Mouse (Mus musculus) liver, embryonic 13.5 days (tissue): ENCODE data around the gene Samd4b. TPM values are rescaled to one million over a fixed set of nuclear protein-coding genes. Genes with fewer than 3 reads are reported as not detected.
A peak's percentile ranks its signal among the peaks of the same experiment; 100 is the strongest.
"Not testable (repeated sequence)": the region's sequence is repeated elsewhere in the genome, so short reads cannot be mapped to it uniquely, and the experiment has no call there.

ENCODE experiments used
- ATAC-seq: fragments of 200-750 bp; cut with Nextera tagmentation; 2 replicates; pipeline ENCODE4 v1.8.0; 2017; ENCODE audit warnings: low read depth, mild to moderate bottlenecking, moderate number of reproducible peaks, moderate library complexity
- DNase-seq: peaks from one replicate; pipeline ENCODE4 v3.0.0; 2022
- H3K27ac ChIP-seq: fragments of 300-500 bp; sonication (generic); 2 replicates; pipeline ENCODE4 v1.5.1; 2015; ENCODE audit warnings: moderate library complexity, mild to moderate bottlenecking, inconsistent platforms
- H3K27me3 ChIP-seq: fragments of 300-500 bp; sonication (generic); 2 replicates; pipeline ENCODE4 v1.6.1; 2015; ENCODE audit warnings: mild to moderate bottlenecking, inconsistent platforms
- H3K36me3 ChIP-seq: fragments of 300-500 bp; sonication (generic); 2 replicates; pipeline ENCODE4 v1.6.1; 2015; ENCODE audit warnings: mild to moderate bottlenecking, inconsistent platforms
- H3K4me1 ChIP-seq: fragments of 300-500 bp; sonication (generic); replicated peaks from 2 replicates; pipeline ENCODE4 v1.6.1; 2015; ENCODE audit warnings: inconsistent platforms
- H3K4me2 ChIP-seq: fragments of 300-500 bp; sonication (generic); 2 replicates; pipeline ENCODE4 v1.6.1; 2015; ENCODE audit warnings: inconsistent platforms, mild to moderate bottlenecking, moderate library complexity
- H3K4me3 ChIP-seq: fragments of 300-500 bp; sonication (generic); replicated peaks from 2 replicates; pipeline ENCODE4 v1.5.1; 2015; ENCODE audit warnings: mild to moderate bottlenecking, inconsistent platforms
- H3K9ac ChIP-seq: fragments of 300-500 bp; sonication (generic); 2 replicates; pipeline ENCODE4 v1.6.1; 2015; ENCODE audit warnings: mild to moderate bottlenecking, inconsistent platforms
- H3K9me3 ChIP-seq: fragments of 300-500 bp; sonication (generic); replicated peaks from 2 replicates; pipeline ENCODE4 v1.6.1; 2016; ENCODE audit warnings: inconsistent platforms
- WGBS: fragments of 180-500 bp; shearing (Covaris S2); methylation state at CpG from one replicate; pipeline ENCODE4 v1.1.7; 2015; ENCODE audit not compliant: insufficient replicate concordance; 5-methylcytosine and 5-hydroxymethylcytosine counted together
- polyA plus RNA-seq: library from polyadenylated mRNA; unstranded; fragments of >200 nt; fragmentation: Nextera tagmentation; extraction: Ambion mirVana; gene quantifications from 2 replicates; pipeline ENCODE4 v1.2.1, GENCODE M21; 2015

Gene Samd4b
- polyA plus RNA-seq, 1 experiment from 2014 or later = 4.1 TPM

DNA sequence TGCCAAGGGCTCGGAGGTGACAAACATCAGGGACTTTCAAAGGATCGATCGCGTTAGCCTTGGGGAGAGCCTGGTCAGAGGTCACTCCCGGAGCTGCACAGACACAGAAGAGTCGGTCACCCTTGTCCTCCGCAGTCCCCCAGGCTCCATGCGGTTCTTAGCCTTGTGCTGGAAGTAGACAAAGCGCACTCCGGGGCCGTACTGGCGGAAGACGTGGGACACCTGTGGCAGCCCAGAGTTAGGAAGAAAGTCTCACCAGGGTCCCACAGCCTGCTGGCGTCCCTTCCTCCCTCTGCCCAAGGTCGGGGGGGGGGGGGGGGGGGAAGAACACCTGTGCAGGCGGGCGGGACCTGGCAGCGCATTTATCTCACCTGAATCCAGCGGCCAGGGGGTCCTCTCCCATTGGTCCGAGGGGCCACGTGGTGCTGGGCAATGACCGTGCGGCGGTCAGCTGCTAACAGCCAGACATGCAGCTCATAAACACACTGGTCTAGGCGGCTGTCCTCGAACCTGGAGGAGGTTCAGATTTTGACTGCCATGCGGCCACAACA, 53.8 kb downstream of the Samd4b start:
- ATAC-seq = 0 out of 2 replicates have a peak, but pooled peaks have one; percentile 22
- Histone ChIP-seq H3K4me1 (peaks cover 6% of the 10 kb centered on the region), H3K9me3 (no peaks in the 10 kb centered on the region), H3K9ac (no peak overlapping the region), H3K27ac (no peak overlapping the region), H3K27me3 (peaks cover 52% of the 10 kb centered on the region), H3K4me3 (0 out of 2 replicates have a peak overlapping the region, but pooled peaks have one; percentile 10), H3K36me3 (no peaks in the 10 kb centered on the region), H3K4me2 (peak overlapping the region; percentile 41)
- no peak for DNase-seq
- WGBS = 20% methylated on average over 25 of the region's 27 CpGs

DNA sequence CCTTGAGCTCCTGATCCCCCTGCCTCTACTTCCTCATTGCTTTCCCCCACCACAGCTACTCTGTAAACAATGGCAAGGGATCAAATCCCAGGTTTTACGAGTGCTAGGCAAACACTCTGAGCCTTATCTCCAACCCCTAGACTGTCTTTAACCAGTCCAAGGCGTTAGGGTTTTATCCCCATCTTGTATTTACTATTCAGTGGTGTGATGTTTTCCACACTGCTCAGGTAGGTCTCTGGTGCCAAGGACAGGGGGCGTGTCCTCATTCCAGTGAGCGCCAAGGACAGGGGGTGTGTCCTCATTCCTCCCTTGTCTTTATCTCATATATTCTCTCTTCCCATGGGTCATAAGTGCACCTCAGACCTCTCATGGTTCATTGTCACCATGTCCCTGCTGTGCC, 57.4 kb downstream of the Samd4b start, which contains the start of gene Sycn:
Sycn (plus strand) TSS at position 360 of the 400 bp plus-strand sequence.
- H3K27me3 ChIP-seq = peaks cover 23% of the 10 kb centered on the region
- WGBS = 51% methylated on average over 4 of the region's 4 CpGs
- DNase-seq = no peak
- no peaks in the 10 kb centered on the region for H3K36me3 ChIP-seq
- no peaks in the 10 kb centered on the region for H3K4me1 ChIP-seq
- no peak within 1 kb of the TSS for H3K9ac ChIP-seq
- H3K9me3 ChIP-seq = no peaks in the 10 kb centered on the region
- H3K4me2 ChIP-seq = no peak within 1 kb of the TSS
- H3K4me3 ChIP-seq = no peak within 1 kb of the TSS
- no peak for ATAC-seq
- H3K27ac ChIP-seq = no peak within 1 kb of the TSS

DNA sequence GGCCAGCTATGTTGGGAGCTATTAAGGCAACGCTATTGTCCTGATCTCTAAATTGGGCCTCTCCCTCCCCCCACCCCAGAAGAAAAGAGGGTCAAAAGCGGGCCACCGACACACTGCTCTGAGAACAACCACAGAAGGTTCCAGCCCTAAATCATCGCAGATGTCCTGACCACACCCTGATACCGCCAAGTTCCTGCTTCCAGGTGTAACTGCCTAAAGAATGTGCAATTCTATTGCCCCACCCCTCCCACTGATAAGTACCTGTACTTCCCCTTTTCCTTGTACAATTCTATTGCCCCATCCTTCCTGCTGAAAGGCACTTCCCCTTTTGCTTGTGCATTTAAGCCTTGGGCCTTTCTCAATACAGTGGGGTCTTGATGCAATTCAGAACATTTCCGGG, 59.1 kb downstream of the Samd4b start:
- not testable (repeated sequence) for DNase-seq, H3K27me3 ChIP-seq, H3K9me3 ChIP-seq, H3K4me1 ChIP-seq, H3K4me3 ChIP-seq, ATAC-seq, H3K36me3 ChIP-seq, H3K27ac ChIP-seq, H3K9ac ChIP-seq, H3K4me2 ChIP-seq
- WGBS = 65% methylated on average over 6 of the region's 6 CpGs

DNA sequence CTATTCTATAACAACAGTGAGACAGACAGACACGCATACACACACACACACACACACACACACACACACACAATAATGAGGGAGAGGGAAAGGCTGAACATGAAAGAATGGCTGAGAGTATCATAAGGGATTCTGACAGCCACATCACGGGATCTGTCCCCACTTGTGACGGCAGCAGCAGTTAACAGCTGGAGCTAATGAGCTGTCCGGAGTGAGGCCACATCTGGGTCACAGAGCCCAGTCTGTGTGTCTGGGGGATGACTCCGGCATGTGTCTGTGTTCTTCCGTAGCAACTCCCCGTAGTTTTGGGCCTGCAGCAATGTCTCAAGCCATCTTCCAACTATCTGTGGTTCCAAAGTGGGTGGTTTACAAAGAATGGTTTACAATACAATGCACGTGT, 65.9 kb downstream of the Samd4b start:
- 75% methylated on average over 8 of the region's 8 CpGs for WGBS
- Histone ChIP-seq H3K36me3 (no peaks in the 10 kb centered on the region), H3K9ac (no peak overlapping the region), H3K9me3 (no peaks in the 10 kb centered on the region), H3K4me2 (no peak overlapping the region), H3K4me3 (no peak overlapping the region), H3K27me3 (no peaks in the 10 kb centered on the region), H3K4me1 (peaks cover 9% of the 10 kb centered on the region; the same call in 1 of the 2 replicates), H3K27ac (no peak overlapping the region)
- no peak for DNase-seq
- ATAC-seq = no peak

DNA sequence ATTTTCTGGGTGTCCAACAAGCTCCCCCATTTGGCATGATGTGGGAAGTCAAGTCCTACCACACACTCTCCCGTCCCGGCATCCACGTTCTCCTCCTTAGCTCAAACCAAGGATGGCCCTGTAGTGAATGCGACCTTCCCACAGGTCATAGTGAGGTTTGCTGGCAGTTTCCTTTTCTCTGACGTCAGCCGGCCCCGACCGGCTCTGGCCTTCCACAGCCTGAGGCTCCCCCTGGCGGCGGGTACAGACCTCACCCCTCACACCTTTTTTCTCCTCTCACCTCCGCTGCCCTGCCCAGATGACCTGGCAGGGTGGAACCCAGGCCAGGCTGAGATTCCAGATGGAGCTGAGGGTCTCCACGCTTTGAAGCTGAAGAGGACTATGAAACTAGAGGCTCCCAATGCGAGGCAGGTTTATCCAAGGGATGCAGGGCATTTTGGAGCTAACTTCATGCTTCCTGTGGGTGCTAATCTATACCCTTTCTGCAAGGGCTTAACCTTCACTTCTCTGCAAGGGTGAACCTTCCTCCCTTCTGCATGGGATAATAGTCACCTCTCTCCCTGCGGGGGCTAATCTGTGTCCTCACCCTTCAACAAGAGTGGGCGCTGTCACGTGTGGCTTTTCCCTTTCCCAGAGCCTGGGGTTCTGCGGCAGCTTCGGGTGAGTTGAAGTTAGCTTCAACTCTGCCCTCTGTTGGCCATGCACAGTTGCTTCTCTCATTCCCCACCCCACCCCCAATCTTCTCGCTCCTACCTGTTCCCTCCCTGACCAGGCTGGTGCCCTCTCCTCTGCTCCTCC, 69.8 kb downstream of the Samd4b start:
- Histone ChIP-seq H3K4me2 (peak overlapping the region; percentile 0; the same call in 1 of the 2 replicates), H3K4me3 (no peak overlapping the region), H3K9me3 (no peaks in the 10 kb centered on the region), H3K27me3 (no peaks in the 10 kb centered on the region), H3K4me1 (peaks cover 9% of the 10 kb centered on the region; the same call in 1 of the 2 replicates), H3K36me3 (no peaks in the 10 kb centered on the region), H3K27ac (no peak overlapping the region), H3K9ac (no peak overlapping the region)
- ATAC-seq = peak; percentile 60; the same call in 1 of the 2 replicates
- DNase-seq = peak; percentile 60
- WGBS = 4% methylated on average over 19 of the region's 19 CpGs

DNA sequence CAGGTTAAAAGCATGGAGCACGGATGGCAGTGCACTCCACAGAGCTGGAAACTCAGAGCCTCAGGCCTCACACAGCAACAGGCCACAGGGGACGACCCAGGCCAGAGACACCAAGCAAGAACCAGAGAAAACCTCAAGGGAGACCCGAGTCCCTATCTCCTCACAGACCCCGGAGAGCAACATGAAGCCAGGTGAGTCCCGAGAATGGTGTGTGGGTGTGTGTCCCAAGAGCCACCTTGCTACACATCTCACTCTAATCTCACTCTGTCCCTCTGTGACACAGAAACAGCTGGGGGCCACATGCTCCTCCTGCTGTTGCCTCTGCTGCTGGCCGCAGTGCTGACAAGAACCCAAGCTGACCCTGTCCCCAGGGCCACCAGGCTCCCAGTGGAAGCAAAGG, 75.4 kb downstream of the Samd4b start, which contains the start of gene Ifnl3:
Ifnl3 (plus strand) TSS at position 301 of the 400 bp plus-strand sequence.
- H3K36me3 ChIP-seq, H3K27me3 ChIP-seq, H3K4me2 ChIP-seq, H3K9me3 ChIP-seq, H3K4me1 ChIP-seq, DNase-seq, ATAC-seq, H3K9ac ChIP-seq, H3K27ac ChIP-seq, H3K4me3 ChIP-seq: not testable (repeated sequence)
- 55% methylated on average over 5 of the region's 6 CpGs for WGBS

DNA sequence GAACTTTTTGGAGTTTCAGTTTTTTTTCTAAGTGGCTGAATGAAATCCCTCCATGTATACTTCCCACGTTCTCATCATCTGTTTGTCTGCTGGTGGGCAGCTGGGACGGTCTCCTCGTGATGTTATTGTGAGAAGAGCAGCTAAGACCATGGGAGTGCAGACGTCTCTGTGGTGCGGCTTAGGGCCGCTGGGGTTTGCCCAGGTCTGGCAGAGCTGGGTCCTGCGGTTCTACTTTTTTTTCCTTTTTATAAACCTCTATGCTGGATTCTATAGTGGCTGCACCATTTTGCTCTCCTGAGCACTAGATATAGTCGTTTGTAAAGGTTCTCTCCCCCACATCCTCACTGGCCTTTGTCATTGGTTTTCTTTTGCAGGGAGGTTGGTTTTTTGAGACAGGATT, 86.5 kb downstream of the Samd4b start:
- no peak overlapping the region for H3K4me2 ChIP-seq
- no peak for DNase-seq
- WGBS = 58% methylated on average over 8 of the region's 8 CpGs
- no peak overlapping the region for H3K4me3 ChIP-seq
- no peaks in the 10 kb centered on the region for H3K9me3 ChIP-seq
- H3K9ac ChIP-seq = no peak overlapping the region
- H3K36me3 ChIP-seq = no peaks in the 10 kb centered on the region
- H3K27ac ChIP-seq = no peak overlapping the region
- no peak for ATAC-seq
- no peaks in the 10 kb centered on the region for H3K27me3 ChIP-seq
- no peaks in the 10 kb centered on the region for H3K4me1 ChIP-seq

DNA sequence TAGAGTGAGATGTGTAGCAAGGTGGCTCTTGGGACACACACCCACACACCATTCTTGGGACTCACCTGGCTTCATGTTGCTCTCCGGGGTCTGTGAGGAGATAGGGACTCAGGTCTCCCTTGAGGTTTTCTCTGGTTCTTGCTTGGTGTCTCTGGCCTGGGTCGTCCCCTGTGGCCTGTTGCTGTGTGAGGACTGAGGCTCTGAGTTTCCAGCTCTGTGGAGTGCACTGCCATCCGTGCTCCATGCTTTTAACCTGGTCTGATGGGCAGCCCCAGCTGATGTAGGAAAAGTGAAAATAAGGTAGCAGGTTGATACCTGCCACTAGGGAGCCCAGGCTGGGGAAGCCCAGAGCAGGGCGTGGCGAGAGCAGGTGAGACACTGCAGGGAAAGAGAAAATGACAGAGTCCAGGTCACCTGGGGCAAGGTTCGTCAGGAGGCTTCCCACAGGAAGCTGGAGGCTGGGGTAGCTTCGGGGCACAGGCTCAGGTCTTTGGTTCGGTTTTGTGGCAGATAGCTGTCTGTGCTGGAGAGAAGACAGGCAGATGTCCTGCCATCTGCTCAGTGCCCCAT, 87.5 kb downstream of the Samd4b start, which contains the start of gene Ifnl2:
Ifnl2 (minus strand) TSS at position 51 of the 570 bp plus-strand sequence.
- not testable (repeated sequence) for H3K9me3 ChIP-seq, H3K4me1 ChIP-seq, H3K9ac ChIP-seq, ATAC-seq, H3K4me3 ChIP-seq, H3K4me2 ChIP-seq, DNase-seq, H3K36me3 ChIP-seq, H3K27ac ChIP-seq, H3K27me3 ChIP-seq
- 47% methylated on average over 8 of the region's 8 CpGs for WGBS

DNA sequence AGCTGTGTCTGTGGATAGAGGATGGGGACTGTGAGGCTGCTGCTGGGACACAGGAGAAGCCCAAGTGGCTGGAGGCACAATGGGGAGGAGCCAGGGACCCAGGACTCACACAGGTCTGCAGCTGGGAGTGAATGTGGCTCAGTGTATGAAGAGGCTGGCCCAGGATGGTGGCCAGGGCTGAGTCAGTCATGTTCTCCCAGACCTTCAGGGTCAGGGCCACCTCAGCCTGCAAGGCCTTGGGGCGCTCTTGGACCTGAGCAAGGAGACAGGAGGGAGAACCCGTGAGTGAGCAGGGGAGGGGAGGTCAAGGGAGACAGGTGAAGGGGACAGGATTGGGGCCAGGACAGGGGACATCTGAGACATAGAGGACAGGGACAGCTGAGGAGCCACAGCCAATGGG, 88.8 kb downstream of the Samd4b start:
- DNase-seq = not testable (repeated sequence)

DNA sequence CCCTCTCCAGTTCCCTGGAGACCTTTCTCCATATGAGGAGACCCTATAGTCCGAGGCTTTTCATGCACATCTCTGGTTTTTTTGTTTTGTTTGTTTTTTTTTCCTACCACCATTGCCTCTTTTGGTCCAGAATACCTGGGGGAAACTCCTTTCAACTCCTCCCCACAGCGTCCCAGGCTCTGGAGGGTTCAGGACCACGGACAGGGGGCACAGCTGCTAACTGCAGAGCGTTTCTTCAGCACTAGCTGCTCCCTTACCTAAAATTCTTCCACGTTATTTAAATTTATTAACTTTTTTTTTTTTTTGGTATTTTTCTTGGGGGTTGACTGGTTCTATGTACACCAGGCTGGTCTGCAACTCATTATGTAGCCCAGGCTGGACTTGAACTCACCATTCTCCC, 92.4 kb downstream of the Samd4b start:
- no peak for DNase-seq
- H3K36me3 ChIP-seq = no peaks in the 10 kb centered on the region
- 6% methylated on average over 5 of the region's 5 CpGs for WGBS

More for the DNA sequence above, 88.8 kb downstream of the Samd4b start:
- H3K27ac ChIP-seq, H3K4me1 ChIP-seq, H3K9ac ChIP-seq, H3K4me2 ChIP-seq, ATAC-seq, H3K4me3 ChIP-seq, H3K36me3 ChIP-seq, H3K9me3 ChIP-seq, H3K27me3 ChIP-seq: not testable (repeated sequence)
- WGBS = 31% methylated on average over 2 of the region's 2 CpGs

DNA sequence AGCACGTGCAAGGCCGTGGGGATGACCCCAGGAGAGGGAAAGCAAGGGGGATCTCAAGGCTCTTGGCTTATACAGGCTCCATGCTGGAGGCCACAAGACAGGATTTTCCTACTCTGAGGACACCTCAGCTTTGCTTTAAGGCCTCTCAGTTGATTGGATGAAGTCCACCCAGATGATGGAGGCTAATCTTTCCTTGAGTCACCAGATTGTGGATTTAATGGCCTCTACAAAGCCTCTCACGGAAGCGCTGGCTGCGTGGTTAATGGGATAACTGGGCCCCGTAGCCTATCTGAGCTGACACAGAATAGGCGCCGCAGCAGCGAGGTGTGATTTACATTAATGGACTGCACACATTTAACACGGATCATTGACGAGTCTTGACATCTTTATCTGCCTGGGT, 102.5 kb downstream of the Samd4b start:
- no peak for DNase-seq
- no peak overlapping the region for H3K4me3 ChIP-seq
- WGBS = 63% methylated on average over 11 of the region's 11 CpGs
- no peaks in the 10 kb centered on the region for H3K27me3 ChIP-seq
- no peak overlapping the region for H3K27ac ChIP-seq
- H3K4me1 ChIP-seq = peaks cover 4% of the 10 kb centered on the region; the same call in 1 of the 2 replicates
- H3K9me3 ChIP-seq = no peaks in the 10 kb centered on the region
- ATAC-seq = no peak
- no peak overlapping the region for H3K4me2 ChIP-seq
- no peaks in the 10 kb centered on the region for H3K36me3 ChIP-seq
- H3K9ac ChIP-seq = no peak overlapping the region

More for the DNA sequence above, 92.4 kb downstream of the Samd4b start:
- Histone ChIP-seq H3K9me3 (no peaks in the 10 kb centered on the region), H3K4me2 (no peak overlapping the region), H3K27me3 (no peaks in the 10 kb centered on the region), H3K9ac (no peak overlapping the region), H3K4me3 (no peak overlapping the region), H3K4me1 (no peaks in the 10 kb centered on the region), H3K27ac (no peak overlapping the region)
- no peak for ATAC-seq
